Mouse (Mus musculus): ENCODE measurements at regions not wholly inside any gene's neighbourhood (a gene's known extent, or its start where the extent isn't known, plus 50 kb on each side); places are given as distances from the start of the nearest gene placed in this dataset.

DNA sequence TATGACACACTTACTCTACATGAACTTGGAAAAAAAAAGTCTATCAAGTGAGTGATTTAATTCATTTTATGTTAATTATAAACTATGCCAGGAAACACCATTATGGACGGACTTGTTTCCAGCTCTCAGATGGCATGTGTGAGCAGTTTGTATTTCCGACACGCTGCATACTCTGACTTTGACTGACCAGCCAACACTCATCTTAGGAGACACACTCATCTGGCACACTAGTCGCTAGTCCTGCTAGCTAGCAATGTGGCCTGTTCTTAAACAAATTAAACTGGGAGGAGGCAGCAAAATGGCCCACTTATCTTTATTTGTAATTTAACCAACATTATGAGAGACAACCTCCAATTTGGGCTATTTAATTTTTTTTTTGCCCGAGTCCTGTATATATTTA lies 413.4 kb upstream of the Hnrnpa3 start:
- H3K27me3 ChIP-seq (ENCODE audit: insufficient read depth, low read length), result no peaks in the 10 kb centered on the region
- ATAC-seq (ENCODE audit: extremely low read depth, insufficient number of reproducible peaks, low FRiP score, poor library complexity, severe bottlenecking) (no peak), DNase-seq (ENCODE audit: low spot score) (no peak)
- no peak overlapping the region for H3K4me3 ChIP-seq (ENCODE audit: low read depth, low read length)
- no peaks in the 10 kb centered on the region for H3K36me3 ChIP-seq (replicated peaks)
- no peaks in the 10 kb centered on the region for H3K4me1 ChIP-seq (ENCODE audit: insufficient read depth, low read depth, low read length)
- no peaks in the 10 kb centered on the region for H3K9me3 ChIP-seq (replicated peaks)
- TF ChIP-seq POLR2AphosphoS5 (IDR thresholded peaks at IDR 0.05; ENCODE audit: insufficient replicate concordance, low read depth, low read length), result no peak
- no peak for TF ChIP-seq TAL1 (conservative IDR thresholded peaks at IDR 0.05; ENCODE audit: low read depth, low read length)
- no peak for TF ChIP-seq GATA1 (IDR thresholded peaks at IDR 0.05; ENCODE audit: borderline replicate concordance, low read length)

DNA sequence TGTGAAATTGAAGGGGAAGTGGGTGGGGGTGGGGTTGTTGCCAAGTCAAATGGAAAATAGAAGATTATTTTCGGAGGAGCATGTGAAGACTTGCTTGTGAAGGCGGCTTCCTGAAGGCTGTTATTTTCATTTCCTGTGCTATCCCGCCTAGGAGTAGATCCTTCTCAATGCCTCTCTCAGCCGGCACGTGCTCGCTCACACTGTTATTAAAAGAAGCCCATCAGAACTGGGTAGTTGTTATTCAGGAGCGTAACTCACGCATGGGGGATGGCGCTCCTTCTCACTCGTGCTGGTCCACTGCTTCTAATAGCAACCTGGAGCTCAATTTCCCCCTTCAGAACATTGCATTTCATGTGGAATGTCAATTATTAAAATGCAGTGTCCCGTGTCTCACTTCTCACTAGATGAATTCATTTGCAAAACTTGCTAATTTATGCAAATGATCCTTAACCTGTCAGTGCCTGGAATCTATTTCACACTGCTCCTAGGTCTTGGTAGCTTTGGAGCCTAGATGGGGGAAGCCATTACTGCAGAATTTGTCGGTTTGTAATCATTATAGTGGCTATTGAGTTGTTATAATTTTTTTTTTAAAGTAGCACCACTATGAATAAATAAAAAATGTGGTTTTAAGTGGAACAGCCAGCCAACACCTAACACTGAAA lies 412.8 kb upstream of the Hnrnpa3 start:
- Histone ChIP-seq H3K4me3 (ENCODE audit: low read depth, low read length) (no peak overlapping the region), H3K9me3 (replicated peaks) (no peaks in the 10 kb centered on the region), H3K36me3 (replicated peaks) (no peaks in the 10 kb centered on the region), H3K27me3 (ENCODE audit: insufficient read depth, low read length) (no peaks in the 10 kb centered on the region), H3K4me1 (ENCODE audit: insufficient read depth, low read depth, low read length) (no peaks in the 10 kb centered on the region)
- TF ChIP-seq GATA1 (IDR thresholded peaks at IDR 0.05; ENCODE audit: borderline replicate concordance, low read length), result no peak
- TF ChIP-seq TAL1 (conservative IDR thresholded peaks at IDR 0.05; ENCODE audit: low read depth, low read length), result no peak
- TF ChIP-seq GATA2 (IDR thresholded peaks at IDR 0.05; ENCODE audit: borderline replicate concordance, low read depth, low read length), result no peak
- TF ChIP-seq POLR2AphosphoS5 (IDR thresholded peaks at IDR 0.05; ENCODE audit: insufficient replicate concordance, low read depth, low read length), result no peak
- no peak for TF ChIP-seq CTCF (IDR thresholded peaks at IDR 0.05; ENCODE audit: low read depth, low read length)
- DNase-seq (ENCODE audit: low spot score) (no peak), ATAC-seq (ENCODE audit: extremely low read depth, insufficient number of reproducible peaks, low FRiP score, poor library complexity, severe bottlenecking) (no peak)

DNA sequence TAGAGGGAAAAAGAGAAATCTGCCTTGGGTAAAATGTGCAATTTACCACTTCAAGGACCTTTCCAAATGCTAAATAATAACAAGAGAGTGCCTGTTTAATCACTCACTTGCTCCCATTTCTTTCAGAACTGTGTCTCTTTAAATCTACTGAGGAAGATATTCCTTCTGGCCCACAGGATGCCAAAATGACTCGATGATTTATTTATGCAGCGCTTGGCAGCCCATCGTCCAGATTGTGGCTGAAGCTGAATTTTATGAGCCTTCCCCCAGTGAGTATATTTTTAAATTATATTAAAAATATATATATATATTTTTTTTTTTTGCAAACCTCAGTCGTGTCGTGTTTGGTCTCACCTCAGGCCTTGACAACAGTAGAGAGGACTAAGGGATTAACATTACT lies 410.8 kb upstream of the Hnrnpa3 start:
- TF ChIP-seq TAL1 (conservative IDR thresholded peaks at IDR 0.05; ENCODE audit: low read depth, low read length), result no peak
- no peak for TF ChIP-seq GATA2 (IDR thresholded peaks at IDR 0.05; ENCODE audit: borderline replicate concordance, low read depth, low read length)
- TF ChIP-seq POLR2AphosphoS5 (IDR thresholded peaks at IDR 0.05; ENCODE audit: insufficient replicate concordance, low read depth, low read length), result no peak
- no peak for TF ChIP-seq GATA1 (IDR thresholded peaks at IDR 0.05; ENCODE audit: borderline replicate concordance, low read length)
- no peak for TF ChIP-seq CTCF (IDR thresholded peaks at IDR 0.05; ENCODE audit: low read depth, low read length)
- Histone ChIP-seq H3K36me3 (replicated peaks) (no peaks in the 10 kb centered on the region), H3K4me1 (ENCODE audit: insufficient read depth, low read depth, low read length) (no peaks in the 10 kb centered on the region), H3K4me3 (ENCODE audit: low read depth, low read length) (no peak overlapping the region), H3K27me3 (ENCODE audit: insufficient read depth, low read length) (no peaks in the 10 kb centered on the region), H3K9me3 (replicated peaks) (no peaks in the 10 kb centered on the region)
- DNase-seq (ENCODE audit: low spot score), result no peak
- ATAC-seq (ENCODE audit: extremely low read depth, insufficient number of reproducible peaks, low FRiP score, poor library complexity, severe bottlenecking), result no peak

DNA sequence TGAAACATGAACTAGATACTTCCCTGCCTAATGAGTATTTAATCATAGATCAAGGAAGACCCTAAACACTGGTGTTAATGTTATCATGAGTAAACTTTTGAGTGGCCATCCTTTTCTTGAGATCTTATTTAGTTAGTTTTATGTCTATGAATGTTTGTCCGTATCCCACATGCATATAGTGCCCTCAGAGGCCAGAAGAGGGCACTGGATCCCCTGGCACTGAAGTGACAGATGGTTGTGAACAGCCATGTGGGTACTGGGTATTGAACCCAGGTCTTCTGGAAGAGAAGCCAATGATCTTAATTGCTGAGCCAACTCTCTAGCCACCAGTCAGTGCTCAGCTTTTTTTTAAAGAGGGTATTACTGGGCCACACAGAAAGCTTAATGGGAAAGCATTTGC lies 408.6 kb upstream of the Hnrnpa3 start:
- no peaks in the 10 kb centered on the region for H3K36me3 ChIP-seq (replicated peaks)
- no peaks in the 10 kb centered on the region for H3K9me3 ChIP-seq (replicated peaks)
- H3K27me3 ChIP-seq (ENCODE audit: insufficient read depth, low read length), result no peaks in the 10 kb centered on the region
- TF ChIP-seq CTCF (IDR thresholded peaks at IDR 0.05; ENCODE audit: low read depth, low read length), result no peak
- no peak for ATAC-seq (ENCODE audit: extremely low read depth, insufficient number of reproducible peaks, low FRiP score, poor library complexity, severe bottlenecking)
- no peaks in the 10 kb centered on the region for H3K4me1 ChIP-seq (ENCODE audit: insufficient read depth, low read depth, low read length)
- no peak for DNase-seq (ENCODE audit: low spot score)
- no peak overlapping the region for H3K4me3 ChIP-seq (ENCODE audit: low read depth, low read length)

DNA sequence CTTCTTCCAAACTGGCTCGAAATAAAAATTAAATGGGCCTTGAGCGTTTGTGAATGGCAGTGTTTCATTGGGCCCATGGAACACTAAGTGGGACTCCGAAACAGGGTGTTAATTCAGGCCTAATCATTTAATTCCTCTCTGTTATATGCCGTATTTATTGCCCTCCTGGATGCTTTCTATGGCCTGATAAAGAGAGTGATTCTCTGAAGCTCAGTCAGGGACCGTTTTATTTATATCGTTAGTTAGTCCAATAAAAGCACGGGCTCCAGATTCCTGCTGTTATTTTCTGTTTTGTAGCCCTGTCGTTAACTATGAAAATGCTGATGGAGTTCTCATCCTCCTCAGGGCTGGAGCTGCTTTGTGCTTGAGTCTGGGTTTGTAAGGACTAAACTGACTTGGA lies 406.2 kb upstream of the Hnrnpa3 start:
- TF ChIP-seq GATA2 (IDR thresholded peaks at IDR 0.05; ENCODE audit: borderline replicate concordance, low read depth, low read length), result no peak
- TF ChIP-seq CTCF (IDR thresholded peaks at IDR 0.05; ENCODE audit: low read depth, low read length), result no peak
- TF ChIP-seq POLR2AphosphoS5 (IDR thresholded peaks at IDR 0.05; ENCODE audit: insufficient replicate concordance, low read depth, low read length), result no peak
- no peak for TF ChIP-seq TAL1 (conservative IDR thresholded peaks at IDR 0.05; ENCODE audit: low read depth, low read length)
- TF ChIP-seq GATA1 (IDR thresholded peaks at IDR 0.05; ENCODE audit: borderline replicate concordance, low read length), result no peak
- Histone ChIP-seq H3K4me3 (ENCODE audit: low read depth, low read length) (no peak overlapping the region), H3K36me3 (replicated peaks) (no peaks in the 10 kb centered on the region), H3K27me3 (ENCODE audit: insufficient read depth, low read length) (no peaks in the 10 kb centered on the region), H3K4me1 (ENCODE audit: insufficient read depth, low read depth, low read length) (no peaks in the 10 kb centered on the region), H3K9me3 (replicated peaks) (no peaks in the 10 kb centered on the region)
- DNase-seq (ENCODE audit: low spot score), result no peak
- ATAC-seq (ENCODE audit: extremely low read depth, insufficient number of reproducible peaks, low FRiP score, poor library complexity, severe bottlenecking), result no peak

DNA sequence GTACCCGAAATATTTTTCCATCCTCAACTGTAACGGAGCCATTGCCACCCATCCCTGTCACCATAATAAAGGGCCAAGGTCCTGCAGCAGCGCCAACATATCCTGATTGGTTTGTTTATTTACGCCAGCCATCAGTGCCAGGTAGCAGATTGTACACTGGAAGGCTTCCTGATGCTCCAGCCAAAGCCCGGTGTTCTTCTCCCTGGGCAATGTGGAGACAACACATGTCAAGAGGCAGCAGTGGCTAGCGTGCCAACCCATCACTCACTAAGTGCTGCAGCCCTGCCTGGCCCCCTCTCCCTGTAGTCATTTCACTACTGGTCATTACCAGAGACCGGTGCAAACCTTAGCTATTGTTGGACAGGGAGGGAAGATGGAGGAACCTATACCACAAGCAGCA lies 393.8 kb upstream of the Hnrnpa3 start:
- no peak for TF ChIP-seq TAL1 (conservative IDR thresholded peaks at IDR 0.05; ENCODE audit: low read depth, low read length)
- TF ChIP-seq CTCF (IDR thresholded peaks at IDR 0.05; ENCODE audit: low read depth, low read length), result no peak
- no peak for TF ChIP-seq GATA1 (IDR thresholded peaks at IDR 0.05; ENCODE audit: borderline replicate concordance, low read length)
- Histone ChIP-seq H3K4me3 (ENCODE audit: low read depth, low read length) (no peak overlapping the region), H3K9me3 (replicated peaks) (no peaks in the 10 kb centered on the region), H3K36me3 (replicated peaks) (no peaks in the 10 kb centered on the region), H3K27me3 (ENCODE audit: insufficient read depth, low read length) (no peaks in the 10 kb centered on the region), H3K4me1 (ENCODE audit: insufficient read depth, low read depth, low read length) (no peaks in the 10 kb centered on the region)
- no peak for ATAC-seq (ENCODE audit: extremely low read depth, insufficient number of reproducible peaks, low FRiP score, poor library complexity, severe bottlenecking)
- no peak for DNase-seq (ENCODE audit: low spot score)

Measured in G1E (cell line).